Mouse (Mus musculus) left cerebral cortex, postnatal 25 days (tissue): Measurements from ENCODE around the gene Eps15. TPM values are rescaled to one million over a fixed set of nuclear protein-coding genes. Genes with fewer than 3 reads are reported as not detected.

ENCODE experiments used
- DNase-seq, 2 experiments: peaks; one replicate each; pipeline ENCODE4 v3.0.0; 2022; ENCODE audit warnings: low spot score in 2 of 2, mixed read lengths in 1 of 2
- intact Hi-C: fragments of 180-260 bp; cut with DNase I; formaldehyde crosslinking; loops from one replicate; pipeline ENCODE4 v1.15.1; 2025
- total RNA-seq, 2 experiments: library from RNA; stranded (reverse); gene quantifications; 2 replicates each; pipeline ENCODE4 v1.2.3; 2021

Eps15 gene
- 100 to 1,000 TPM; 183 to 199 TPM for total RNA-seq

GRCm38 (mm10) chr4:109279689-109280458 is at the start of gene Eps15:
Gene Eps15, plus strand, starts transcription at chr4:109280268.
- intact Hi-C loops: no loop called here

GRCm38 (mm10) chr4:109234185-109234584 is 45.9 kb upstream of the Eps15 start, which contains the start of gene Calr4:
Gene Calr4, plus strand, starts transcription at chr4:109234485.
- intact Hi-C loops: no loop called here
- no peak for DNase-seq

More at GRCm38 (mm10) chr4:109279689-109280458, at the start of gene Eps15:
- DNase-seq: peak; percentile 64 to 74

- intact Hi-C loops: no loop called here
- no peak for DNase-seq
These were observed 45.2 kb upstream of the Eps15 start for GRCm38 (mm10) chr4:109234806-109235350.

GRCm38 (mm10) chr4:109236186-109236879 is 43.7 kb upstream of the Eps15 start:
- intact Hi-C loops: no loop called here

GRCm38 (mm10) chr4:109238428-109239268 is 41.4 kb upstream of the Eps15 start:
- DNase-seq: peak; percentile 24 to 61
- intact Hi-C loops: no loop called here

More at GRCm38 (mm10) chr4:109236186-109236879, 43.7 kb upstream of the Eps15 start:
- DNase-seq: no peak

GRCm38 (mm10) chr4:109241221-109241620 is 38.8 kb upstream of the Eps15 start:
- DNase-seq: no peak

GRCm38 (mm10) chr4:109241934-109242333 is 38.1 kb upstream of the Eps15 start:
- no peak for DNase-seq
- intact Hi-C loops: no loop called here

More at GRCm38 (mm10) chr4:109241221-109241620, 38.8 kb upstream of the Eps15 start:
- intact Hi-C loops: no loop called here

- intact Hi-C loops: no loop called here
- DNase-seq: no peak
These were observed 35.6 kb upstream of the Eps15 start for GRCm38 (mm10) chr4:109244506-109244905.

GRCm38 (mm10) chr4:109245016-109245620 is 35.0 kb upstream of the Eps15 start:
- DNase-seq: no peak
- intact Hi-C loops: no loop called here

- DNase-seq: no peak
- intact Hi-C loops: no loop called here
These were observed 28.5 kb upstream of the Eps15 start for GRCm38 (mm10) chr4:109251605-109252004.

- DNase-seq: no peak
- intact Hi-C loops: no loop called here
These were observed 27.9 kb upstream of the Eps15 start for GRCm38 (mm10) chr4:109252199-109252598.

GRCm38 (mm10) chr4:109253664-109254151 is 26.4 kb upstream of the Eps15 start:
- DNase-seq: no peak
- intact Hi-C loops: no loop called here

- DNase-seq: no peak
- intact Hi-C loops: no loop called here
These were observed 25.6 kb upstream of the Eps15 start for GRCm38 (mm10) chr4:109254511-109254910.

GRCm38 (mm10) chr4:109255321-109255720 is 24.7 kb upstream of the Eps15 start:
- intact Hi-C loops: no loop called here
- no peak for DNase-seq

- intact Hi-C loops: no loop called here
- DNase-seq: no peak
These were observed 24.2 kb upstream of the Eps15 start for GRCm38 (mm10) chr4:109255727-109256417.

- intact Hi-C loops: no loop called here
- no peak for DNase-seq
These were observed 23.3 kb upstream of the Eps15 start for GRCm38 (mm10) chr4:109256791-109257190.

- intact Hi-C loops: no loop called here
- no peak for DNase-seq
These were observed 22.4 kb upstream of the Eps15 start for GRCm38 (mm10) chr4:109257639-109258038.

GRCm38 (mm10) chr4:109262068-109262467 is 18.0 kb upstream of the Eps15 start:
- intact Hi-C loops: no loop called here

GRCm38 (mm10) chr4:109266056-109266455 is 14.0 kb upstream of the Eps15 start:
- no peak for DNase-seq
- intact Hi-C loops: no loop called here

More at GRCm38 (mm10) chr4:109262068-109262467, 18.0 kb upstream of the Eps15 start:
- no peak for DNase-seq
